Mouse (Mus musculus): ENCODE measurements at regions not wholly inside any gene's neighbourhood (a gene's known extent, or its start where the extent isn't known, plus 50 kb on each side); places are given as distances from the start of the nearest gene placed in this dataset.
A peak's percentile ranks its signal among the peaks of the same experiment; 100 is the strongest.

DNA sequence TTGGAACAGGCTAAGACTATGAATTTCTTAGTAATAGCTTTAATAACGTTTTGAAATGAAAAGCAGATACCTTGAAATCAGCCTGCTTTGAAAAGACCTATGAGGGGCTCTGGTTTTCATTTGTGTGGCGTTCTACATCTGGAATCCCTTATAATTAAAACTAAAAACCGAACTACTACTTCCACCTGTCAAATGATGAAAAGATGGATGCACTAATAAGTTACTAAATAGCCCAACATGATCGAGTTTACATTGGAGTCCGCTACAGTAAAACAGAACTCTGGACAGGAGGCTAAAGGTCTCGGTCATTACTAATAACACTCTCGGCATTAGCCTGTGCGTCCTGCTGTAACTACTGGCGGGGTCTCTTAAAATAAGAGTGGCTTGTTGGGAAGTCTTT, 154.3 kb upstream of the Cdkn3 start:
- H3K4me3 ChIP-seq (replicated peaks): no peak overlapping the region
- no peaks in the 10 kb centered on the region for H3K36me3 ChIP-seq
- H3K27me3 ChIP-seq (replicated peaks): no peaks in the 10 kb centered on the region
- H3K4me2 ChIP-seq (replicated peaks): no peak overlapping the region
- H3K27ac ChIP-seq: no peak overlapping the region
- no peaks in the 10 kb centered on the region for H3K9me3 ChIP-seq
- H3K9ac ChIP-seq: no peak overlapping the region
- ATAC-seq: no peak
- H3K4me1 ChIP-seq (replicated peaks): peaks cover 7% of the 10 kb centered on the region
- 29% methylated on average over 9 of the region's 9 CpGs for WGBS

DNA sequence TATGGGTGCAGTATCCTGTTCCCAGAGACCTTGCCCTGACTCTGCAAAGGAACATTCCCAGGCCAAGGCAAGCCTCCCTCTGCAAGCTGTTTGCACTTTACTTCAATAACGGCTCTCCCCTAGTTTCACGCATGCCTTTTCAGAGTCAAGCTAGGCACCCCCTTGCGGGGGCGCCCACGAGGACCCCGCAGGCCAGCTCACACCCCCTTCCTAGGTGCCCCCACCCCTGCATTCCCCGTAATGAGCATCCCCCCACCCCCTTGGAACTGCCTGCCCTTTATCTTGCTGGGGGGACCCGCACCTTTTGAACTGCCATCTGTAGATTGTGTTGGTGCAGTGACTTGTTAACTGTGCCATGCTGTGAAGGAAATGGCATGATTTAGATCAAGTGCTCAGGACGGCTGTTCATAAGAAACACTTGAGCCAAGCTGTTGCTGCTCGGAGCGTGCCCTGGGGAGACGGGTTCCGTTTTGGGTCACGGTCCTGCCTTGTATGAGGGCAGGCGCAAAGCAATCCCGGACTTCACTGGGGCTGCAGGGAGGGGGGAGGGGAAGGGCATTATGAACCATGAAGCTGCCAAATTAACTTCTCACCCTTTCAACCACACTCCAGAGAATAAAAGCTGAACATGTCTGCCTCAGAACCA, 155.3 kb upstream of the Cdkn3 start:
- H3K27ac ChIP-seq: no peak overlapping the region
- H3K4me1 ChIP-seq (replicated peaks): peaks cover 7% of the 10 kb centered on the region
- WGBS: 24% methylated on average over 16 of the region's 16 CpGs
- ATAC-seq: no peak
- H3K9me3 ChIP-seq: no peaks in the 10 kb centered on the region
- H3K36me3 ChIP-seq: no peaks in the 10 kb centered on the region
- peak overlapping the region; percentile 22 for H3K4me2 ChIP-seq (replicated peaks)
- no peaks in the 10 kb centered on the region for H3K27me3 ChIP-seq (replicated peaks)
- H3K9ac ChIP-seq: no peak overlapping the region
- H3K4me3 ChIP-seq (replicated peaks): no peak overlapping the region

DNA sequence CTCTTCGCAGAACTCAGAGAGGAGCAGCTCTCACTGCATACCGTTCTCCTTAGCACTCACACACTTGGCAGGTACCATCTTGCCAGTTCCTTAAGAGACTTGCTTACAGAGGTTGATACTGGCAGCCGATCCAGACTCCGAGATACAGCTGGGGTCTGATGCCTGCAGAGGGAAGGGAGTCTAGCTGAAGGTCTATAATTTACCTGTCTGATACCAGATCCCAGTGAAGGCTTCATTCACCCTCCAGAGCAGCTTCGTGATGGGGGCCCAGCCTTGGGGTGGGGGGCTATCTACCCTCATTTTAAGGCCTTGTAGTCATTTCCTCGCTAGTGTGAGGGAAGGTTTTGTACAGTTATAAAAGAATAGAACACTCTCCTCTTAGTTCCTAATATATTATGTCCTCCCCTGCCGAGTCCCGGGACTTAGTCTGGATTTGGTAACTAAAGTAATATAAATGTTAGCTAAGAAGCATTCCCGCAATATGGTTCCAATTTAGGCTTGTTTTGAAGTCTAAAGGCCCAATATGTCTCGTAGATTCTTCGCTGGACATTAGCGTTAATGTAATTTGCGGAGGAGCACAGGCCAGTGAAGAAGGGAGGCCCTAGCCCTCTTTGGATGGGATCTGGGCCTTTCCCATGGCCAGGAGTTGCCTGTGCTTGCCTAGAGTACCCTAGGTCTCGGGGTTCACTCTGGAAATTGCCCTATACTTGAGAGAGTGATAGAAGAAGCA, 156.0 kb upstream of the Cdkn3 start:
- H3K4me3 ChIP-seq (replicated peaks): no peak overlapping the region
- ATAC-seq: no peak
- no peaks in the 10 kb centered on the region for H3K27me3 ChIP-seq (replicated peaks)
- no peak overlapping the region for H3K27ac ChIP-seq
- H3K4me2 ChIP-seq (replicated peaks): no peak overlapping the region
- 83% methylated on average over 14 of the region's 14 CpGs for WGBS
- peaks cover 7% of the 10 kb centered on the region for H3K4me1 ChIP-seq (replicated peaks)
- no peak overlapping the region for H3K9ac ChIP-seq
- no peaks in the 10 kb centered on the region for H3K9me3 ChIP-seq
- H3K36me3 ChIP-seq: no peaks in the 10 kb centered on the region

DNA sequence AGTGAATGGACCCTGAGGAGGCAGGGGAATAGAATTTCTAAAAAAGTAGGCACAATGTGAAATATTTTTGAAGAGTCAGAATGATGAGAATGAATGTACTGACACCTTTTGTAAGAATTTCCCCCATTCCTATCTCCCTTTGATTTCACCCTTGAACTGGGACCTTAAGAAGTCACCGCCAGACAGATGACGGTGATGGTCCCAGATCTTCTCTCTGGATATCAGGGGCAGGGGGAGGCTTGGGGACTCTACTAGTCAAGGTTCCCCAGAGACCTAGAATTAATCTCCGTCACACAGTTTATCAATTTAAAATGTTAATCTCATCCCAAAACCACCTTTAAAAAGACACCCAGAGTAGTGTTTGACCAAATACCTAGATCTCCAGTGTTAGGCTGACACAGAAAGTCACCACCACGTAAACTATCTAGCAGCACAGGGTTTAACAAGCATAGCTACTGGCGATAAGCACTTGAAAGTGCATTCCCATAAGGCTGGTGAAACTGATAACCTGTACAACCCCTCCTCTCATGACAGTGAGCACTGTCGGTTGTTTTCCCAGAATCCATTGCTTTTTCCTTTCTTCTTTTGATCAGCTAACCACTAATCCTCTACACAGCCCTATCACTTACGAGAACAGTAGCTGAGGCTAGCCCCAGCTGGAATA, 163.5 kb upstream of the Cdkn3 start:
- 81% methylated on average over 7 of the region's 7 CpGs for WGBS
- no peak overlapping the region for H3K27ac ChIP-seq
- no peak overlapping the region for H3K4me3 ChIP-seq (replicated peaks)
- H3K4me2 ChIP-seq (replicated peaks): no peak overlapping the region
- no peak overlapping the region for H3K9ac ChIP-seq
- H3K27me3 ChIP-seq (replicated peaks): no peaks in the 10 kb centered on the region
- no peaks in the 10 kb centered on the region for H3K36me3 ChIP-seq
- no peaks in the 10 kb centered on the region for H3K4me1 ChIP-seq (replicated peaks)
- H3K9me3 ChIP-seq: no peaks in the 10 kb centered on the region
- peak; percentile 23; the same call in 1 of the 2 replicates for ATAC-seq

DNA sequence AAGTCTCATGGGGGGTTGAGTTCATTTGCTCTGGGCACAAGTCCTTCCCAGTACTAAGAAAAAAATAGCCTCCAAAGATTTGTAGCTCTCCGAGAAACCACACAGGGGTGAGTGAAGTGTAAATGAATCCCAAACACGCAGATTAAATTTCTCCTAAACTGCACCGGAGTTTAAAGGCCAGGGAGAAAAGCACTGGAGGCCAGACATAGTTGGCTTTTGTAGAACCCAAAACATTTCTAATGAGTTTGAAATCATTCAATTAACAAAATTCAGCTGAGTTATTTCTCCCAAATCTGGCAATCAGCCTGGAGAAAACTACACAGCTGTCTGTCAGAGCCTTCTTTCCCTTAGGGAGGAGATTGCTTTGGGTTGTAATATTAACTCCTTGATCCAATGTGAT, 166.2 kb upstream of the Cdkn3 start:
- H3K36me3 ChIP-seq: no peaks in the 10 kb centered on the region
- no peak overlapping the region for H3K4me2 ChIP-seq (replicated peaks)
- H3K4me1 ChIP-seq (replicated peaks): no peaks in the 10 kb centered on the region
- no peaks in the 10 kb centered on the region for H3K27me3 ChIP-seq (replicated peaks)
- H3K9ac ChIP-seq: no peak overlapping the region
- 68% methylated on average over 3 of the region's 3 CpGs for whole genome bisulfite sequencing
- H3K9me3 ChIP-seq: no peaks in the 10 kb centered on the region
- no peak for ATAC-seq
- H3K27ac ChIP-seq: no peak overlapping the region
- no peak overlapping the region for H3K4me3 ChIP-seq (replicated peaks)

DNA sequence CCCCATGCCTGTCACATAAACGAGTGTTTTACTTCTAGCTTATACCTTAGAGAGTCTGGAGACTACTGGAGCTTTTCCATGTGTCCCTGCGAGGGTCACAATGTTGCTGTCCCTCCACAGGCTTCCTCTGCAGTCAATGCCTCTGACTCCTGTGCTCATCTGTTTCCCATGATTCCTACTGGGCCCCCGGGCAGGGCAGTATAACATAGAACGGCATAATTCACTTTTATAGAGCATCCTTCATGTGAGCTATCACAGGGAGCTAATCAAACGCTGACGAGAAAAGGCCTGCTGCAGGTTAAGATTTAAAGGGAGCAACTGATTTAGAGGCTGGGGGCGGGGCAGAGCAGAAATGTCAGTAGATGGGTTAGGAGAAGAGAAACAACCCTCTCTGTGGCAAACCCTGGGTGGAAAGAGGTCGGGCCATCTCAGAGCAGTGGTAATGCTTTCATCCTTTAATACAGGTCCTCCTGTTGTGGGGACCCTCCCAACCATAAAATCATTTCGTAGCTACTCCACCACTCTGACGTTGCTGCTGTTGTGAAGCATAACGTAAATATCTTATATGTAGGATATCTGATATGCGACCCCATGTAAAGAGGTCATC, 168.5 kb upstream of the Cdkn3 start:
- Histone ChIP-seq H3K9me3 (no peaks in the 10 kb centered on the region), H3K36me3 (no peaks in the 10 kb centered on the region), H3K27ac (no peak overlapping the region), H3K4me1 (replicated peaks) (no peaks in the 10 kb centered on the region), H3K4me3 (replicated peaks) (no peak overlapping the region), H3K27me3 (replicated peaks) (no peaks in the 10 kb centered on the region), H3K4me2 (replicated peaks) (no peak overlapping the region), H3K9ac (no peak overlapping the region)
- no peak for ATAC-seq
- 52% methylated on average over 12 of the region's 12 CpGs for WGBS

DNA sequence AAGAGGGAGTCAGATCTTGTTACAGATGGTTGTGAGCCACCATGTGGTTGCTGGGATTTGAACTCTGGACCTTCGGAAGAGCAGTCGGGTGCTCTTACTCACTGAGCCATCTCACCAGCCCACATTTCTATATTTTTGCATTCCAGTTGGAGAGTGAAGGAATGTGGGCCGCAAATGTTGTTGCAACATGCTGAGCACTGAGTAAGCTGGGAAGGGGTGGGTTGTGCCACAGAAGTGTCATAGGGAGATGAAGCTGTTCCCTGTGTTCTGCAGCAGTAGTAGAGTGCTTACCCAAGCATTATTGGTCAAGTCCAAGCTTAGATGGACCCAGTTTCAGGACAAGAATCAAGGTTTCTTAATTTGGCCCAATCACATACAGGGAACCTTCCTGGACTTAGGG, 169.1 kb upstream of the Cdkn3 start:
- ATAC-seq: no peak
- WGBS: 94% methylated on average over 3 of the region's 3 CpGs
- Histone ChIP-seq H3K4me2 (replicated peaks) (no peak overlapping the region), H3K4me3 (replicated peaks) (no peak overlapping the region), H3K27ac (no peak overlapping the region), H3K4me1 (replicated peaks) (no peaks in the 10 kb centered on the region), H3K9ac (no peak overlapping the region), H3K36me3 (no peaks in the 10 kb centered on the region), H3K9me3 (no peaks in the 10 kb centered on the region), H3K27me3 (replicated peaks) (no peaks in the 10 kb centered on the region)

DNA sequence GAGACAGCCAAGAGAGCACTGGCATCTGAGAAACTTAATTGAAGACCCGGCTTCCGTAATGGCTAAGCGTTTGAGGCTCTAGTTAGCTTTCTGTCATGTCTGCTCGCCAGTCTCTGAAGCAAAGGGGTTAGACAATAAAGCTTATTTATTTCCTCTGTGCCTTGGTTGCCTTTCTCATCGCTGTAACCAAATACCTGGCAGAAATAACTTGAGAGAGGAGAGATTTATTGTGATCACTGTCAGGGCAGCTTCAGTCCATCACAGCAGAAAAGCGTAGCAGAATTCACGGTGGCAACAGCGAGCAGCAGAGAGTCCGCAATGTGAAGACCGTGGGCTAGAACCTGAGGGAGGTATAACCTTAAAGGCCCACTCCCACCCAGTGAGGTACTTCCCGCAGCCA, 174.2 kb upstream of the Cdkn3 start:
- Histone ChIP-seq H3K9ac (no peak overlapping the region), H3K9me3 (no peaks in the 10 kb centered on the region), H3K4me2 (replicated peaks) (no peak overlapping the region), H3K27ac (no peak overlapping the region), H3K4me3 (replicated peaks) (no peak overlapping the region), H3K36me3 (no peaks in the 10 kb centered on the region), H3K4me1 (replicated peaks) (no peaks in the 10 kb centered on the region), H3K27me3 (replicated peaks) (no peaks in the 10 kb centered on the region)
- WGBS: 70% methylated on average over 11 of the region's 11 CpGs
- ATAC-seq: no peak

DNA sequence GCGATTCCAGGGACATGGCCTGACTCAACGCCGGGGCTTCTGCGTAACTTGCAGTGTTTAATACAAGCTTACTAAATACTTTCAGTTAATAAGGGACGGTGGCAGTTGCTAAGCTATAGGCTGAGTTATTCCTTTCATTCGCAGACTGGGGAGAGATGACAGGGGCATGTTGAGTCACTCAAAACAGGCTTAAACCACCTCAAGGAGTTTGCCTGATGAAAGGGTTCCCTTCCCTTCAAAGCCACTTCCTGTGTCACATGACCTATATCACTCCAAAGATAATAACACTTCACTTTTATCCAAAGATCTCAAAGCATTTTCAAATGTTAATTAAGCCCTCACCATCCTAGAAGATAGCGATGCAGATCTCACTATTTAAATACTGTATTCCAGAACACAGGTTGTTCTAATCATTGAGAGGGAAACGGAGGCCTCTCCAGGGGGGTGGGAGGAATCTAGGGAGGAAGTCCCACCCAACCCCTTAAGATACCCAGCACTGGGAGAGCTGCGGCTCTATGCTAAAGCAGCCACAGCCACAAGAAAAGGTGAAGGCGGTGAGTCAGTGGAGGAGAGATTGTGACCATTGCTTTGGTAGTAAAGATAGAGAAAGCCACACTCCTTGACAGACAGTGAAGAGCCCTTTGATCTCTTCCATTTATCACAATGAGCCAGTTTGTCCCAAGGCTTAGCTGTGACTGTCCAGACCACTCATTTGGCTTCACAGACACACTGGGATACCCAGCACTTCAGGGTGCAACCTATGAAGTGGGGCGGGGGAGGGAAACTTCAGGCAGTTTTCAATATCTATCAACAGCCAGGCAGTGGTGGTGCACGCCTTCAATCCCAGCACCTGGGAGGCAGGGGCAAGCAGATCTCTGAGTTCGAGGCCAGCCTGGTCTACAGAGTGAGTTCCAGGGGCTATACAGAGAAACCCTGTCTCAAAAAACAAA, 182.0 kb upstream of the Cdkn3 start:
- Histone ChIP-seq H3K9me3 (no peaks in the 10 kb centered on the region), H3K9ac (no peak overlapping the region), H3K4me2 (replicated peaks) (no peak overlapping the region), H3K4me1 (replicated peaks) (no peaks in the 10 kb centered on the region), H3K4me3 (replicated peaks) (no peak overlapping the region), H3K27ac (no peak overlapping the region), H3K27me3 (replicated peaks) (no peaks in the 10 kb centered on the region), H3K36me3 (no peaks in the 10 kb centered on the region)
- ATAC-seq: no peak
- WGBS: 72% methylated on average over 13 of the region's 13 CpGs

DNA sequence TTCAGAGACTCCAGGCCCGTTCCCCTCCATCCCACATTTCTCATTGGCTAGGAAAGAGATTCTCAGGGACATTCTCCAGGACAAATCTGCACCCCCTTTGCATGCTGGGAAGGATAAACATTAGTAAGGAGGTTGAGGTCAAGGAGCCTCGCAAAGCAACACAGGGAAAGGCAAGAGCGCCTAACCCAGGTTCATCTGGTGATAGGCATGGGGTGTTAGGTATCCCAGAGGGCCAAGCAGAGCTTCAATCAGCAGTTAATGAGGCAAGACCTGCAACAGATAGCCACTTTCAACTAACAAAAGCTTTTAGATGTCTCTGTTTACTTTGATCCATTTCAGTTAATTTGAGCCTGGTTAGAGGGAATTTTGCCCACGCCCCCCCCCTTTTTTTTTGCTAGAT, 184.5 kb upstream of the Cdkn3 start:
- H3K27ac ChIP-seq: no peak overlapping the region
- H3K36me3 ChIP-seq: no peaks in the 10 kb centered on the region
- no peaks in the 10 kb centered on the region for H3K9me3 ChIP-seq
- H3K27me3 ChIP-seq (replicated peaks): no peaks in the 10 kb centered on the region
- 68% methylated on average over 4 of the region's 4 CpGs for WGBS
- H3K9ac ChIP-seq: no peak overlapping the region
- H3K4me1 ChIP-seq (replicated peaks): no peaks in the 10 kb centered on the region
- H3K4me3 ChIP-seq (replicated peaks): no peak overlapping the region
- no peak overlapping the region for H3K4me2 ChIP-seq (replicated peaks)
- no peak for ATAC-seq

DNA sequence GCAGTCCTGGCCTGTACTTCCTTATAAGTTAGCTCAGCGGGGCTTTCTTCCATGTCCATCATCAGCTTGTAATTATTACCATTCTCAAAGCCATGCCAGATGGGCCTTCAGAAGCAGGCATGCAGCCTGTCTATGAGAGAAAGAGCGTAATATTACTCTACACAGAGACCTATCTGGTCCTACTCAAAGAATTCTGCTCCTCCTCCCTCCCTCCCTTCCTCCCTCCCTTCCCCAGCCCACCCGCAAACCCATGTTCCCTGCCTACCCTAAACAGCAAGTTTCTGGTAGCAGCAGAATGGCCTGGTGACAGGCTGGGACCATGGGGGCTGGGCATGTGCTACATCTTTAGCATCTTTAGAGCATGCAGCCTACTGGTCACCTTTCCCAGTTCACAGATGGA, 184.9 kb upstream of the Cdkn3 start:
- no peaks in the 10 kb centered on the region for H3K9me3 ChIP-seq
- no peak overlapping the region for H3K4me2 ChIP-seq (replicated peaks)
- H3K27ac ChIP-seq: no peak overlapping the region
- no peaks in the 10 kb centered on the region for H3K36me3 ChIP-seq
- no peak overlapping the region for H3K9ac ChIP-seq
- ATAC-seq: no peak
- H3K4me1 ChIP-seq (replicated peaks): no peaks in the 10 kb centered on the region
- H3K27me3 ChIP-seq (replicated peaks): no peaks in the 10 kb centered on the region
- H3K4me3 ChIP-seq (replicated peaks): no peak overlapping the region
- 68% methylated on average over 3 of the region's 3 CpGs for WGBS

DNA sequence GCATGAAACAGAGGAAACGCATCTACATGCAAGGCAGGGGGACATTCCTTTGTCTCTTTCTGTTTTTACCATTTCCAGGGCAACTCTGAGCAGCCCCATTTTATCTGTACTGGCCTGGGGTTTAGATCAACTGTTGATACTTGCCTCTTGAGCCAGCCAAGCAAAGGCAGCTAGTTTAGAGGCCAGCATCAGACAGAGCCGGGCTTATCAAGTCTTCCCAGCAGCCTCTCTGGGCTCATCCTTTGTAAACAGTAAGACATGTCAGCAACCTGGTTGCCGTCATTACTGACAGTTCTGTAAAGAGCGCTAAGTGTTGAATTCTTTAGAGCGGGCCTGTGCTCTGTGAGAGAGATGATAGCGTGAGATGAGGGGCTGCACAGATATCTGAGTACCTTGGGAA, 182.9 kb upstream of the Bmp4 start:
- Histone ChIP-seq H3K9ac (no peak overlapping the region), H3K4me1 (replicated peaks) (0 out of 2 replicates have a peak, but pooled peaks cover 5% of the 10 kb centered on the region), H3K27ac (no peak overlapping the region), H3K27me3 (replicated peaks) (no peaks in the 10 kb centered on the region), H3K4me3 (replicated peaks) (no peak overlapping the region), H3K9me3 (no peaks in the 10 kb centered on the region), H3K36me3 (no peaks in the 10 kb centered on the region), H3K4me2 (replicated peaks) (no peak overlapping the region)
- peak; percentile 66; the same call in 1 of the 2 replicates for ATAC-seq
- 41% methylated on average over 6 of the region's 6 CpGs for WGBS

All from intestine, embryonic 15.5 days (tissue).